Mouse (Mus musculus) C2C12 (cell line): ENCODE measurements around the gene Atp5b.

ENCODE experiments used
- CTCF ChIP-seq: IDR thresholded peaks from one replicate; pipeline ENCODE4 v1.5.1; 2011; ENCODE audit not compliant: control insufficient read depth, insufficient read depth, insufficient read length
- FOSL1 ChIP-seq: IDR thresholded peaks from one replicate; pipeline ENCODE4 v1.8.0; 2011; ENCODE audit warnings: mild to moderate bottlenecking, low read length; ENCODE audit not compliant: poor library complexity, insufficient read depth, severe bottlenecking
- MAX ChIP-seq: IDR thresholded peaks from one replicate; pipeline ENCODE4 v1.6.1; 2011; ENCODE audit warnings: mild to moderate bottlenecking, control low read depth
- MYOD1 ChIP-seq: IDR thresholded peaks from one replicate; pipeline ENCODE4 v1.6.1; 2011; ENCODE audit warnings: low read depth; ENCODE audit not compliant: control insufficient read depth, insufficient read length
- MYOG ChIP-seq: IDR thresholded peaks from one replicate; pipeline ENCODE4 v1.6.1; 2011; ENCODE audit not compliant: control insufficient read depth, insufficient read length; ENCODE audit errors: extremely low read depth
- USF1 ChIP-seq: IDR thresholded peaks from one replicate; pipeline ENCODE4 v1.6.1; 2011; ENCODE audit warnings: low read depth, mild to moderate bottlenecking, control low read depth, moderate library complexity

DNA sequence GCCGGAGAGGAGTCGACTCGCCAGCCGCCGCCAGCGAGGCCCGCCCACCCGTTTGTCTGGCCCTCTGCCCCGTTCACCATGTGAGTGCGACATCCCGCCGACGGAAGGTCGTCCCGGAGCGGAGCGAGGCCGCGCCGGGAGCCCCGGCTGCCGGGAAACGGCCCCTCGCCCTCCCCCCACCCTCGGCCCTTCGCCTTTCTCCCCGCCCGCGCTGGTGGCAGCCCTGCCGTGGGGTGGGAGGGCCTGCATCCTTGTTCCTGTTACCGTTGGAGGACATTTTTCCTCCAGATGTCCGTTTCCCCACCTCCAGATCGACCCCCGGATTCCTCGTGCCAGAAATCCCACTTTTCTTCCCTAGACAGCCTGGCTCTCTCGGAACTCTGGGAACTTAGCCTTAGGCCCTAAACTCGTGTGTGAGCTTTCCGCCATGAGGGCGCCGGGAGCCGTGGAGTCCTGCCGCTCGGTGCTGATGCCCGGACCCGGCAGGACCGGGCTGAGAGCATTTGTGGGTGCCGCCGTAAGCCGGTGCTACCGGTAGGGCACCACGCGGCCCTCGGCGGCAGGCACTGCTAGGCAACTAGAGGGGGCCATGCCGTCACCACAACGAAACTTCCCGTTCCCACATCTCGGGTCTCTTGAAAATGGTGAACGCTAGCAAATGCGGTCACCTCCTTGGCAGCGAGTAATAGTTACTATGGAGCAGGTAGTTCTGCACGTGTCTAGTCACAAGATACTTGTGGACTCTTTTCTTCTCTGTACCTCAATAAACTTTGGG is 23.7 kb upstream of the Atp5b start:
- TF ChIP-seq CTCF (no peak), MYOD1 (no peak), FOSL1 (no peak), USF1 (no peak), MYOG (no peak), MAX (peak; percentile 74)
